9 mouse cellular contexts compared by ENCODE assay signal in genomic region chr1:39936934-39937333, GRCm38 (mm10). TPM values are rescaled to one million over a fixed set of nuclear protein-coding genes. Genes with fewer than 3 reads are reported as not detected.
A peak's percentile ranks its signal among the peaks of the same experiment; 100 is the strongest.
DNase-seq lines count a peak whose midpoint lies in the region; ATAC-seq and TF ChIP-seq lines count a peak whose summit lies in the region.
"Had no signal": no experiment of that assay in that cellular context is flagged by ENCODE, and none has a peak within 500 bp of the region (broad histone marks: within the 10 kb centered on the region; RNA-seq: fewer than 3 reads in every experiment).

No protein-coding gene starts in this region.

- no peaks in the 10 kb centered on the region for H3K36me3 ChIP-seq in kidney, postnatal 0 days (ENCODE audit: insufficient read depth, low read length)
- H3K36me3 ChIP-seq in neural tube, embryonic 14.5 days (ENCODE audit: control insufficient read depth, insufficient read depth, low read length): no peaks in the 10 kb centered on the region

- H3K9ac ChIP-seq in kidney, postnatal 0 days (ENCODE audit: low read depth, low read length): no peak overlapping the region
- no peak overlapping the region for H3K9ac ChIP-seq in neural tube, embryonic 14.5 days (replicated peaks; ENCODE audit: low read depth, low read length)
- H3K9ac ChIP-seq: limb, embryonic 13.5 days had no signal

- H3K27me3 ChIP-seq in kidney, postnatal 0 days (ENCODE audit: insufficient read depth, low read length): no peaks in the 10 kb centered on the region
- H3K27me3 ChIP-seq in neural tube, embryonic 14.5 days (ENCODE audit: control insufficient read depth, insufficient read depth, low read length): no peaks in the 10 kb centered on the region
- H3K27me3 ChIP-seq: limb, embryonic 13.5 days had no signal

- H3K4me3 ChIP-seq in kidney, postnatal 0 days (replicated peaks; ENCODE audit: low read depth, low read length): no peak overlapping the region
- H3K4me3 ChIP-seq in neural tube, embryonic 14.5 days (ENCODE audit: low read depth, low read length): no peak overlapping the region
- no peak overlapping the region for H3K4me3 ChIP-seq in olfactory bulb, adult 2 months (ENCODE audit: insufficient read depth, low read depth, low read length)

- no peak for TF ChIP-seq CTCF in kidney, postnatal 0 days (IDR thresholded peaks at IDR 0.05; ENCODE audit: low read depth)
- TF ChIP-seq CTCF in olfactory bulb, adult 2 months (IDR thresholded peaks at IDR 0.05; ENCODE audit: insufficient read depth, low read depth, low read length): no peak

- peaks cover 29% of the 10 kb centered on the region for H3K4me1 ChIP-seq in kidney, postnatal 0 days (replicated peaks; ENCODE audit: insufficient read depth, low read length)
- peaks cover 80% of the 10 kb centered on the region for H3K4me1 ChIP-seq in neural tube, embryonic 14.5 days (ENCODE audit: control insufficient read depth, insufficient read depth, low read length)
- H3K4me1 ChIP-seq in olfactory bulb, adult 2 months (ENCODE audit: control insufficient read depth, insufficient read depth, low read length): peaks cover 23% of the 10 kb centered on the region

- H3K27ac ChIP-seq in kidney, postnatal 0 days: no peak overlapping the region
- 0 out of 2 replicates have a peak overlapping the region, but pooled peaks have one; percentile 18 for H3K27ac ChIP-seq in neural tube, embryonic 14.5 days (ENCODE audit: low read depth, low read length)
- H3K27ac ChIP-seq in olfactory bulb, adult 2 months (ENCODE audit: insufficient read depth, low read depth, low read length): 0 out of 2 replicates have a peak overlapping the region, but pooled peaks have one; percentile 12
- H3K27ac ChIP-seq: limb, embryonic 13.5 days had no signal

- 0 out of 2 replicates have a peak, but pooled peaks have one; percentile 15 for ATAC-seq in frontal cortex, adult (ENCODE audit: low TSS enrichment)
- no peak for ATAC-seq in kidney, postnatal 0 days (replicated peaks; ENCODE audit: low FRiP score, low read depth)
- ATAC-seq in neural tube, embryonic 14.5 days (ENCODE audit: low read depth): no peak
- ATAC-seq in monocyte, adult 5-6 weeks (replicated peaks; ENCODE audit: insufficient number of reproducible peaks, low FRiP score, low TSS enrichment, poor library complexity, severe bottlenecking): no peak

- H3K4me2 ChIP-seq in kidney, postnatal 0 days (ENCODE audit: low read length): peak overlapping the region; percentile 59; the same call in 1 of the 2 replicates
- no peak overlapping the region for H3K4me2 ChIP-seq in neural tube, embryonic 14.5 days (ENCODE audit: low read depth, low read length)

- no peak for TF ChIP-seq POLR2A in olfactory bulb, adult 2 months (IDR thresholded peaks at IDR 0.05; ENCODE audit: insufficient read depth, low read depth, low read length)

- no peak for DNase-seq in frontal cortex, postnatal 25 days (ENCODE audit: low spot score in 2 of 2)
- no peak for DNase-seq in kidney, postnatal 0 days (ENCODE audit: low spot score)
- no peak for DNase-seq in kidney, adult 11 months
- no peak for DNase-seq in neural tube, embryonic 10.5 days (ENCODE audit: extremely low spot score, low spot score)

- H3K9me3 ChIP-seq in kidney, postnatal 0 days (replicated peaks; ENCODE audit: low read length): no peaks in the 10 kb centered on the region
- H3K9me3 ChIP-seq in neural tube, embryonic 14.5 days (ENCODE audit: control insufficient read depth, low read length): no peaks in the 10 kb centered on the region
- H3K9me3 ChIP-seq: limb, embryonic 13.5 days had no signal

- 74% methylated on average over 2 of the region's 2 CpGs for WGBS in kidney, postnatal 0 days
- WGBS in neural tube, embryonic 14.5 days: 39% methylated on average over 2 of the region's 2 CpGs
- WGBS in olfactory bulb, adult 2 months: 35% methylated on average over 2 of the region's 2 CpGs

RNA-seq across cellular contexts. Expression of gene Map4k4, which starts 36.2 kb away (rescaled TPM):
- polyA plus RNA-seq in kidney, postnatal 0 days (2015; fragmentation: Nextera tagmentation; extraction: Ambion mirVana): 14.4 and 16.2 TPM in 2 replicates
- polyA plus RNA-seq in neural tube, embryonic 14.5 days (2014; fragmentation: Nextera tagmentation; extraction: Ambion mirVana): 47.9 and 56.6 TPM in 2 replicates
- 300 and 913 TPM in 2 replicates for polyA plus RNA-seq in olfactory bulb, adult 2 months (2012; ENCODE audit: insufficient read depth, insufficient read length, low replicate concordance, missing spikeins)
- total RNA-seq in monocyte, adult 5-6 weeks (2017): 327 to 401 TPM (median 363 TPM) in 3 replicates
